Mouse (Mus musculus) forelimb bud, embryonic 11.5 days (tissue): ENCODE results near the gene Corin.

ENCODE experiments used
- DNase-seq: peaks from one replicate; pipeline ENCODE4 v3.0.0-alpha.2; 2012; ENCODE audit warnings: low read depth, low spot score

The Corin gene

GRCm38 (mm10) chr5:72443007-72443406, 61.3 kb downstream of the Corin start:
- no peak for DNase-seq

GRCm38 (mm10) chr5:72441181-72441580, 63.1 kb downstream of the Corin start:
- DNase-seq: no peak

GRCm38 (mm10) chr5:72435085-72435484, 69.2 kb downstream of the Corin start:
- DNase-seq: no peak

GRCm38 (mm10) chr5:72431856-72432255, 72.4 kb downstream of the Corin start:
- DNase-seq: no peak

GRCm38 (mm10) chr5:72427556-72427955, 76.7 kb downstream of the Corin start:
- DNase-seq: no peak

- DNase-seq: no peak
Observed at GRCm38 (mm10) chr5:72425342-72426010, 78.8 kb downstream of the Corin start.

GRCm38 (mm10) chr5:72411874-72412329, 92.4 kb downstream of the Corin start:
- DNase-seq: no peak

GRCm38 (mm10) chr5:72410841-72411240, 93.4 kb downstream of the Corin start:
- DNase-seq: no peak

- no peak for DNase-seq
Observed at GRCm38 (mm10) chr5:72403376-72403775, 100.9 kb downstream of the Corin start.

- DNase-seq: peak; percentile 27
Observed at GRCm38 (mm10) chr5:72402913-72403312, 101.4 kb downstream of the Corin start.

GRCm38 (mm10) chr5:72401778-72402177, 102.5 kb downstream of the Corin start:
- DNase-seq: no peak

GRCm38 (mm10) chr5:72401251-72401650, 103.0 kb downstream of the Corin start:
- no peak for DNase-seq

GRCm38 (mm10) chr5:72382148-72382547, 122.1 kb downstream of the Corin start:
- no peak for DNase-seq

GRCm38 (mm10) chr5:72380616-72381015, 123.7 kb downstream of the Corin start:
- no peak for DNase-seq

GRCm38 (mm10) chr5:72368004-72368403, 136.3 kb downstream of the Corin start:
- no peak for DNase-seq

GRCm38 (mm10) chr5:72365801-72366200, 138.5 kb downstream of the Corin start:
- no peak for DNase-seq

- DNase-seq: no peak
Observed at GRCm38 (mm10) chr5:72363838-72364237, 140.4 kb downstream of the Corin start.

- DNase-seq: no peak
Observed at GRCm38 (mm10) chr5:72353746-72354145, 150.5 kb downstream of the Corin start.

GRCm38 (mm10) chr5:72350081-72350758, 154.1 kb downstream of the Corin start:
- DNase-seq: peak; percentile 73

- DNase-seq: no peak
Observed at GRCm38 (mm10) chr5:72348591-72348990, 155.7 kb downstream of the Corin start.

GRCm38 (mm10) chr5:72335873-72336272, 168.4 kb downstream of the Corin start:
- DNase-seq: no peak

- DNase-seq: no peak
Observed at GRCm38 (mm10) chr5:72332901-72333300, 171.4 kb downstream of the Corin start.

- DNase-seq: no peak
Observed at GRCm38 (mm10) chr5:72331217-72331616, 173.1 kb downstream of the Corin start.
